Mouse (Mus musculus): ENCODE results near the gene Inka2.
A peak's percentile ranks its signal among the peaks of the same experiment; 100 is the strongest.
"Not testable (repeated sequence)": the region's sequence is repeated elsewhere in the genome, so short reads cannot be mapped to it uniquely, and the experiment has no call there.

Inka2 gene

DNA sequence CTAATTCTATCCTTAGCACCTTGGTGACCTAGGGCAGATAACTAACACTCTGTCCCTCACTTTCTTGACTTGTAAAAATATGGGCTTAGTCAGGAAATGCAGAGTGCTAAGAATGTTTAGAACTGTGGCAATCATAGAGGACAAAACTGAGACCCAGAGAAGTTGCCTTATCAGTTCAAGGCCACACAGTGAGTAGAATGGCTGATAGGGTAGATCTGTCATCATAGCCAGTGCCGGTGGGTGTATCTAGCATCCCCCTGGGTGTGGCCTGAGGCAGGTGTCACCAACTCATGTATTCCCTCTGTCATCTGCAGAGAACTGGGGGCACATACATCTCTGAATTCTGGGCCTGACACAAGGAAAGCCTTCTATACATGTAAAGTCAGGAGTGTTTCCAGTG is 6.1 kb upstream of the Inka2 start:
- peak; percentile 15 for DNase-seq

DNA sequence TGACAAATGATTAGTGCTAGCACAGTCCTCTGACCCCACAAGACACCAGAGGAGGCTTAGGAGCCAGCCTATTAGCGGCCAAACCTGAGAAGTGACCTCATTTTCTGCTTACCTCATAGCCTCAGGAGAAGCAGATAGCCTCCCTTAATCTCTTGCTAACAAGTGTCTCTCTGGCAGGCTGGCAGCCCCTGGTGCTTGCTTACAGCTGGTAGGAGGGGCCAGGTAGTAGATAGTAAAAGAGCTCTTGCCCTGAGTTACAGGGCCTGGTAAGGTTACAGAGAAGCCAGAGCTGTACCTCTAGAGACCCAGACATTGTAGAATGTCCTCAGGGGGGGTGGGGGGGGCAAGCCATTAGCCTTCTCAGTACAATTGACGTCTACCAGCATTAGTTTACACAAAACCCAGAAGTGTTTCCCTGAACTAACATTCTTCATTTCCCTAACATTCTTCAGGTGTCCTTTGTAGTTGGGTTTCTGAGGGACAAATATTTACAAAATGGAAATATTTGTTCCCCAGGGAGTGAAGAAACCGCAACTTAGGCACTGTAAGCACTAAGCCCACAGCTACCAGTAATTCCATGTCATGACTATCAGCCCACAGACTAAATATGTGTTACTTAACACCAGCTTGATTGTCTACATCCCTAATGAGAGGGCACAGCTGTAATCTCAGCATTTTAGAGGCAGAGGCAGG is 5.0 kb upstream of the Inka2 start:
- DNase-seq = no peak

- not testable (repeated sequence) for DNase-seq
Observed at GRCm38 (mm10) chr3:105700786-105701185, 3.6 kb upstream of the Inka2 start.

GRCm38 (mm10) chr3:105701399-105701798 is 3.0 kb upstream of the Inka2 start:
- DNase-seq = no peak

DNA sequence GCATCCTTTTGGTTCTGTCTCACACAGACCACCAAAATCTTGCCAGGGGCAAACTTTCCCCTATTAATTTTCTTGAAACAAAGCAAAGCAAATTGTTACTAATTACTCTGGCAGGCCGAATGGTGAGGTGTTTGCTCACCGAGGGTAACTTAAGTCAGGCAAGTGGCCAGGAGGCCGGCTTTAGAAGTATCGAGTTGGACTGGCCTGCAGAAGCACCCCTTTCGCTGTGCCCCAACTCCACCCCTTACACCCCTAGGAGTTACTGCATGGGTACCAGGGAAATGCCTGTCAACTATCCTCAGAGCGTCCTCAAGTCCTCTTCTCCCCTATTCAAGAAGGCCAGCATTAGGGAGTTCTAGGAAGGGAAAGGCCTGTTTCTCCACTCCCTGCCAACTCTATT is 828 bp upstream of the Inka2 start:
- no peak for DNase-seq

DNA sequence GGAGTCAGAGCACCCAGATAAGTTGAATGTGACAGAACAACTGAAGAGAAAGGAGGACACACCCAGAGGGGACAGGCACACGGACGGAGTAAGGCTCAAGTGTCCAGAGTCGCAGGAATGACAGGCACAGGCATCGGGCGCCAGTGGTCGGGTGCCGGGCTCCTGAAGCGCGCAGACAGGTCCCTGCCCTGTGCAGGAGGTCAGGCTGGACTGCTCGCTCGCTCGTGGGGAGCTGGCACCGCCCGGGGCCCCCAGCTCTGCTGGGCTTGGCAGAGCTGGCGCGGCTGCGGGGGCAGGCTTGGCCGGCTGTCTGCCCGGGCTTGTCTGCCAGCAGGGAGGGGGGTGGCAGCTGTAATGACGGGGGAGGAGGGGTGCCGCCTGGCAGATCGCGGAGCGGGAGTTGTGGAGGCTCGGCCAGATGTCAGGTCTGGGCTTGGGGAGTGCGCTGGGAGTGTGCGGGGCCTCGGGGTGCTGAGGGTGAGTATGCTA is 706 bp downstream of the Inka2 start:
- DNase-seq = peak; percentile 85

DNA sequence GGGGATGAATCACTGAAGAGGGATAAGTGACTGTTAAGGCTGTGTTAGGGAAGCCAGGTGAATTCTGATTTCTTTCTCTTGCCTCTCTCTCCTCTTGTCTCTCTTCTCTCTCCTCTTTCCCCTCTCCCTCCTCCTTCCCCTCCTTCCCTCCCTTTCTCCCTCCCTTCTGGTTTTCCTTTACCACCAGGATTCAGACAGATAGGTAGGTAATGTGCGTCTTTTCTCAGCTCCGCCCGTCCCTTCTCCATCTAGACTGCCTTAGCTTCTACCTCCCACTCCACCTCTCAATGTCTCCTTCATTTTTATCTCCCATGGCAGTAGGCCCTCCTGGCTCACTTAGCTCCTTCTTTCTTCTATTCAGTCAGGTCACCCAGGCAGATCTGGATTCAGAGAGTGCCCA is 1.2 kb downstream of the Inka2 start:
- DNase-seq = peak; percentile 50

GRCm38 (mm10) chr3:105706366-105707020 is 2.1 kb downstream of the Inka2 start:
- peak; percentile 66 for DNase-seq

- no peak for DNase-seq
Observed at GRCm38 (mm10) chr3:105707590-105707989, 3.2 kb downstream of the Inka2 start.

DNA sequence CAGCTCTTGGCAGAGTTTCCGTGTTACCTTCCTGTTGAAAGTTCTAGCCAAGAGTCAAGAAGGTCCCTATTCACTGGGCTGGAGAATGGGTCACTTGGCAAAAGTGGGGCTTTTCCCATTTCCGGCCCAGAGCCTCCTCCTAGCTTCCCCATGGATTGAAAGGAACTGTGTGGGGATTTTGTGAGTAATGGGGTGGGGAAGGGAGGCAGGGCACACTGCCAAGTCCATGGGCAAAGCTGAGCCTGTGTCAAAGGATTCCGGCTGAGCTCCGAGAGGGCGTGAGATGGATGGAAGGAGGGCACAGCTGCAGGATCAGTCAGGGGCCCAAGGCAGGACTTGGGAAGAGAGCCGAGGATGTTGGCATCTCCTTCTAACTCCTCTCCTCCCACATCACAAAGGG is 5.8 kb downstream of the Inka2 start:
- peak; percentile 62 for DNase-seq

DNA sequence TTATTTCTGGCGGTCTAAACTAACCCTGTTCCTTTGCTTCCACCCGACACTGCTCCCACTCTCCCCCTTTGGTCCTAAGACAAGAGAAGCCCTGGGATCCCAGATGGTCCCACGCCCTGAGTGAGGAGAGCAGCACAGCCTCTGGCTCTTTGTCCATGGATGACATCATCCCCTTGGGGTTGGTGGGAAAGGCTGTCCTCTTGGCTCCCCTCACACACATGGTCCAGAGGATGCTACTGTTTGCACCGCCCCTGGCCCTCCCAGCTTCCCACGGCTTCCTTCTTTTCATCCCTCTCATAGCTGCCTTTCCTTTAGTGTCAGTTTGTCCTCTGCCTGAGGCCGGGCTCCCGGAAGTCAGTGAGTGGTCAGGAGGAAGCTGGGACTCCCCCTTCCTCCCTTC is 7.3 kb downstream of the Inka2 start:
- DNase-seq = peak; percentile 44

GRCm38 (mm10) chr3:105712827-105713226 is 8.4 kb downstream of the Inka2 start:
- no peak for DNase-seq

DNA sequence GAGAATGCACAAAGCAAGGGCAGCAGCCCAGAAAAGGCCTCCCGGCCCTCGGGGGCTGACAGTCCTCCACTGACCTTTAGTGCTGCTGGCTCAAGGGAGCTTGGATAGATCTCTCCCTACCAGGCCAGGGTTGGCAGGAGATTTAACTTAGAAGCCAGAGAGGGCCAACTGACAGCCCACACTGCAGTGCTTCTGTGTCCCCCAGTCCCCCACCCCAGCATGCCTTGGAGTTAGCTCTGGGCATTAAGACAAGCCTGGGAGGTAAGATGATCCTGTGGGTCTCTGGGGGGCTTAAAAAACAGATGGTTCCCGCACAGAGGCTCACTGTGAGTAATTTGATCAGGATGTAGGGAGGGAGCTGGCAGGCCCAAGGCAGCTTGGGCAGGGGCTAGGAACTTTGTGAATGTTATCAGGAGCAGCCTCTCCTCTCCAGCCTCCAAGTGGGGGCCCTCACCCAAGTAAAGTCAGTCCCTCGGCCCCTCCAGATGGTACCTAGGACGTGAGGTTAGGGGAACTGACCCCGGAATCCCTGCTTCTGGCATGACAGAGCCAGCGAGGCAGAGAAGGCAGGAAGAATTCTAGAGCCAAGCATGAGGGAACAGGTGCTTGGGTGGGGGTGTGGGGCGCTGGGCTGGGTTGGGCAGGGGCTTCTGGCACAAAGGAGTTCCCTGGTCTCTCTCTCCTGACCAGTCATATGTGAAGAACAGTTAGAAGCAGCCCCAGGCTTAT is 9.9 kb downstream of the Inka2 start:
- DNase-seq = peak; percentile 50

- peak; percentile 15 for DNase-seq
Observed at GRCm38 (mm10) chr3:105714820-105715167, 10.4 kb downstream of the Inka2 start.

- DNase-seq = peak; percentile 39
Observed at GRCm38 (mm10) chr3:105716353-105717000, 12.1 kb downstream of the Inka2 start.

DNA sequence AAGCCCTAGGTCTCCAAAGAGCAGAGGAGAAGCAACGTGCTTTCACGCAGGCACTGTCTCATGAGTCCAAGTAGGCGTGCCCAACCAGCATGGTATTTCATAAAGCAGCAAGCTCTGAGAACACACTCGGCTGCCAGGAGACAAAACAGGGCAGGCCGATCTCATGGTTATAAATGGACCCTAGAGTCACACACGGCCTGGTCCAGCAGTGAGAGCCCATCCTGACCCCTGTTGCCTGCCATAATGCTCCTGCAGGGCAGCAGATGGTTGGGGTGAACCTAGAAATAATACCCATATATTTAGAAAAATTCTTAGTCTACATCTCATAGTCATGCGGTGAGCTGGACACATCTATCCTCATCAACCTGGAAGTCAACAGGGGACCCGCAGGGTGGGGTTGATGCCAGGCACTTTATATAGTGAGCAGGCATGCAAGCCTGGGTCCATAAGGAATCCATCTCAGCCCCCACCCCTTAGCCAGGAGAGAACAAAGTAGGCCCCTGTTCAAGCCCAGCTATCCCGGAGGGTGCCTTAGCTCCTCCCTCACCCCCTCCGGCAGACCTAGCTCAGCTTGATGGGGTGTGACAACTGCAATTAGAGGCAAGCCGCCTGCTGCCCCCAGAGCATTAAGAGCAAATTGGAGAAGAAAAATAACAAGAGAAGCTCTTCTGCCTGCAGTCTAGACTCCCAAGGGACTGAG is 13.6 kb downstream of the Inka2 start:
- peak; percentile 65 for DNase-seq

DNA sequence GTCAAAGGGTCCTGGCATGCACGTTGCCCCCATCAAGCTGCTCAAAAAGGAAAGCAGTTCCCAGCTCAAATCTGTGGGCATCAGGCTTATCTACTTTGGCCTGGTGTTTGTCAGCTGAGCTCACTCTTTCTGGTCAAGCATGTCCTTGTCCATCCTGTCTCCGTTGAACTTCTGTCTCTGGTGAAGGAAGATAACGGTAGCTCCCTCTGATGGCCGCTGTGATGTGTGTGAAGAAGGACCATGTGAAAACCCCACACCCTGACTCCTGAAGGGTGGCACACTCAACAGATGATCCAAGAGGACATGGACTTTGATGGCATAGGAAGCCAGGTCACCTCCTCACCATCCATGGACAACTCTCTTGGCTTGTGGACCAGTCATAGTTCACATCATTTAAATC is 14.3 kb downstream of the Inka2 start:
- peak; percentile 43 for DNase-seq

DNA sequence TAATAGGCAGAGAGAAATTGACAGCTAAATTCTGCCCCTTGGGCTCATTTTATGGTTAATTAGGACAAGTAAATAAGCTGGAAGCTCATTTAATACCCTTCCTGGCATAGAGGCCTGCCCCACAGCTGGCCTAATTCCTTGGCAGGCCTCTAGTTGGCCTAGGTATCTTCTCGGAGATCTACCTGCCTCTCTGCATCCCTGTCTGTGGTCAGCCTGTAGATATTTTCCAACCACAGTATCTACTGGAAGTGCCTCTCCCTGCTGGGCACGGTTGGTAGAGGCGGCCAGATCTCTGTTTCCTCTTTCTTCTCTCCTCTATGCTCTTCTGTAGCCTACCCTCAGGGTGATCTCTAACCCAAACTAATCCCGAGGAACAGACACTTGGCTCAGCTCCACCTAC is 15.6 kb downstream of the Inka2 start:
- peak; percentile 19 for DNase-seq

- DNase-seq = peak; percentile 12
Observed at GRCm38 (mm10) chr3:105720514-105720913, 16.1 kb downstream of the Inka2 start.

- no peak for DNase-seq
Observed at GRCm38 (mm10) chr3:105721681-105722201, 17.3 kb downstream of the Inka2 start.

DNA sequence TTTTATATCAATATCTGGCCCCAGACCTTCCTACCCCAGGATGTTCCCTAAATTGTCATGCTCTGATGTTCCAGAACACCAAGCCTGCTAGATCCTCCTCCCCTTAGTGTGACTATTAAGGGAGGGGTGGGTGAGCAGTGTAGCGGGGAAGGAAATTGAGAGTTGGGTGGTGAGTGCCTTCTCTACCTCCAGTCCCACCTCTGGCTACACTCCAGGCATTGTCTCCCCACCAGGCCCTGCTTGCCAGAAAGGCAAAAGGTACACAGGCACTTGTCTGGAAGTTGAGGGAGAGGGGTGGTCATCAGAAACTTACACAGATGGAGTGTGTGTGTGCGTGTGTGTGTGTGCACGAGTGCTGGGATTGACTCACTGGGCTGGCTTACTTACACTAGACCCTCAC is 18.1 kb downstream of the Inka2 start:
- no peak for DNase-seq

DNA sequence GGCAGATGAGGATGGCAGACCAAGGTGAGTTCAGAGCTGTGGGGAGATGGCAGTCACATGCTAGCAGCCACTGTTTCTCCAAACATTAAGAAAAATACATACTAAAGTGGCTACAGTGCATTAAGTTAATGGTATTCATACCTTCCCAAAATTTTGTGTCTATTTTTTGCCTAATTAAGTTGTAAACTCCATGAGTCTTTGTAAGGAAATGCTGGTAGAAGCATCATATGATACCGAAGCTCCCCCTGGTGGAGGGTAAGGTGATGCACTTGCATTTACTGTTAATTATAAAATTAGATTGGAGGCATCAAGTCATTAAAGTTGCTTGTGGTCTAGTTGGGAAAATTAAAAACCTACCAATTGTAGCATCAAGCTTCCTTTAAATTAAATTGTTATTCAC is 21.6 kb downstream of the Inka2 start:
- DNase-seq = peak; percentile 86

DNA sequence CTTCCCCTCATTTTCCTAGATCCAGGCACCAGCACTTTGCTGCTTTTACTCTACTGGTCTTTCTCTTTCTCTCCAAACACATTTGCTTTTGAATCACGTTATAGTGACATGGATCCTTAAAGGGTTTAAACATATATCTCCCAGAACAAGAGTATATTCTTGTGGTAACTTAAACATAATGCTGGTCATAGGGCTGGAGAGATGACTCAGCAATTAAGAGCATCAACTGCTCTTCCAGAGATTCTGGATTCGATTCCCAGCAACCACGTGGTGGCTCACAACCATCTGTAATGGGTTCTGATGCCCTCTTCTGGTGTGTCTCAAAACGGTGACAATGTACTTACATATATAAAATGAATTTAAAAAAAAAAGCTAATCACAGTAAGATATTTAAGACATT is 28.0 kb downstream of the Inka2 start:
- no peak for DNase-seq
